Mouse (Mus musculus): ENCODE measurements around the gene Kctd12b.
A peak's percentile ranks its signal among the peaks of the same experiment; 100 is the strongest.
"Not testable (repeated sequence)": the region's sequence is repeated elsewhere in the genome, so short reads cannot be mapped to it uniquely, and the experiment has no call there.

Kctd12b gene

DNA sequence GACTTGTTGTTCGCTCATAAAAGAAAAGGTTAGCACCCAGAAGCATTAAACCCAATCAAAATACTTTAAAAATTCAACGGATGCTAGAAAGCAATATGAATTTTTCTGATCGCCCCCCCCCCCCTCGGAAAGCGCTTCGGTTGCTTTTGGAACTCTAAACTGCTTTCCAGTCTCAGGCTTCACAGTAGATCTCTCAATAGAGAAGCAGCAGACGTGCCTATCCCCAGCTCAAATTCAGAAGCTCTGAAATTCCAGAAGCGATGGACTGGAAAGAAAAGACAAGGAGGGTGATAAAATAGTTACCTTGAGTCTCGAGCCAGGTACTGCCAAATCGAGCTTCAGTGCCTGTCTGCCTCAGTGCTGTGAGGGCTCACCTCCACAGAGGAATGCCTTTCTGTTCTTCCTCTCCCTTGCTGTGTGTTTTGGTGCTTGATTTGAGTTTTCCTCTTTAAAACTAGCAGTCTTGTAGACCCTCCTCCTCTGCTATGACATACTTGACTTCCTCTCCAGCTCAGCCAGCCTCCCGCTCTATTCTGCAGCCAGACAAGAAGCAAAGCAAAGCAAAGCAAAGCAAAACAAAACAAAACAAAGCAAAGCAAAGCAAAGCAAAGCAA, at the start of gene Kctd12b:
TSS of gene Kctd12b (minus strand) at position 610 of the 614 bp plus-strand sequence.
- DNase-seq (ENCODE audit: low spot score in 2 of 2): peak in 1 of 2 experiments; percentile 13

DNA sequence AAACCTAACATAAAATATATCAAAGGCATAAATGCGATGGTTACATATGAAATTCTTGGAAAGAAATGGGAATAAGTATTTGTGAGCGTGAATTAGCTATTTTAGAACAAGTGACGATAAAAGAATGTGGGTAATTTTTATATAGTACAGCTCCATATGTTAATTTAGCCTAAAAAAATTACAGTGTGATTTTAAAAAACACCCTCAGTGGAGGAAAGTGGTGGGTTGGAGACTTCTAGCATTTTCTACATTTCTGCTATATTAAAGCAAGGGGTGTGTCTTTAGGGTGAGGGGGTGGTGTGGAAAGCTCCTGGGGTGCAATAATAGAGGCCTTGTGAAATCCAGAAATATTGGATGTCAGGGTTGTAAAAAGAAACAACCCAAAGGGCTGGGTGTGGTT, 46.3 kb upstream of the Kctd12b start:
- DNase-seq (ENCODE audit: low spot score in 2 of 2): no peak

DNA sequence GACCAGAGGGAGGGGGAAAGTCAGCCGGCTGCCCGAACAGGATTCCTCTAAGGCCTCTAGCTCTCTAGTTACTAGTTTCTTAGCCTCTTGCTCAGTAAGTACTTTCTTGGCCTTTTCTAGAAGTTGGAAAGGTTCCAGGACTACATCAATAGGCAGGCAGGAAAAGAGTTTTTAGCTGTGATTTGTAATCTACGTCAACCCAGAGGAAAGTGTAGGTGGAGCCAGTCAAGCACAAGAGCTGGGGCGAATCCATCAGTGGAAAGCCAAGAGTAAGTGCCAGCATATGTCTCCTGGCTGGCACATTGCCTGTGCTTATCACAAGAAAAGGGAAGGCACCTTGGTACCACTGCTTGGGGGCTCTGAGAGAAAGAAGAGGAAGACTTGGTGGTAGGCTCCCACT, 39.5 kb upstream of the Kctd12b start:
- peak in 1 of 2 experiments; percentile 31 for DNase-seq (ENCODE audit: low spot score in 2 of 2)

DNA sequence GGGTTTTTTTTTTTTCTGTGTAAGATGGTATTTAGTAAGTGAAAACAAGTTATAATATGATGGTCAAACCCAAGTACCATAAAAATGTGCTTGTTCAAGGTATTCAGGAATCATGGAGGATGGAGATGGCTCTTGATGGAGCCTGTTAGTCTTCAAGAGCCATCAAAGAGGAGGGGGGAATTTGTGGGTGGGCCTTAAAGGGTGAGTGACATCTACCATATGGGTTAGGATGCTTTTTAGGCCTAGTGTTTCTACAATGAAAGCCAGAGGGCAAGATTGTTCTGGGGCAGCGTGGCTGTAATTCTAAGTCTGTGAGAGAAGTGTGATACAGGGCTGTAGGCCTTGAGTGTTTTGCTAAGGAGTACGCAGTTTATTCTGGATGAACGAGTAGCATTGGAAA, 28.2 kb upstream of the Kctd12b start:
- peak in 1 of 2 experiments; percentile 29 for DNase-seq (ENCODE audit: low spot score in 2 of 2)

DNA sequence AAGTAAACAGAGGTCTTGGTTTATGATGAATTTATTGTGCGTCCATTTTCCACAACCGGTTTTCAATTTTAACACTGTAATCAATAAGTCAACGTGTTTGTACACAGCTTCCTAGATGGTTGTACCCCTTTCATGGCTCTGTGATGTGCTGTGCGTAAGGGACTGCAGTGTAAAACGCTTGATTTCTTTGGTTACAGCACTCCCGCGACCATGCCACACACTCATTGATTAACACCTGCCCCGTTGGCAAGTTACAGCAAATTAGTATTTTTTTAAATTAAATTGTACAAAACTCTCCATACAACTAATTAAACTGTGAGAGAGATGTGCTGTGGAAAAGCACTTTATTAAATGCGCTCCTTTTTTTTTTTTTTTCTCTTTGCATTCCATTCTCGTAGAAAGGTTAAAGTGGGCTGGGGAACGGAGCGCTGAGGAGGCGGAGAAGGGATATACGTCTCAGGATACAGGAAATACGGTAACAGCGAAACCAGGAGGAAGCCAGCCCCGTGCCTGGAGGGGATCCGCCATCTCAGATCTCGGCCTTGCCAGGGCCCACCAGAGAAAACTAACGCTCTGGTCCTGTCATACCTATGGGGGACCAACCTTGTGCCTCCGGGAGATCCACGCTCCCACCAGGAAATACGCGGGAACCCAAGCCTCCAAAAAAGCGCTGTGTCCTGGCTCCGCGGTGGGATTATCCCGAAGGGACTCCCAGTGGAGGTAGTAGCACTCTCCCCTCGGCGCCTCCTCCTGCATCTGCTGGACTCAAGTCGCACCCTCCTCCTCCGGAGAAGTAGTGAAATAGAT, 27.1 kb upstream of the Kctd12b start, which contains the start of gene Nbdy:
TSS of gene Nbdy (plus strand) at position 481 of the 807 bp plus-strand sequence.
- peak; percentile 74 to 78 for DNase-seq (ENCODE audit: low spot score in 2 of 2)

DNA sequence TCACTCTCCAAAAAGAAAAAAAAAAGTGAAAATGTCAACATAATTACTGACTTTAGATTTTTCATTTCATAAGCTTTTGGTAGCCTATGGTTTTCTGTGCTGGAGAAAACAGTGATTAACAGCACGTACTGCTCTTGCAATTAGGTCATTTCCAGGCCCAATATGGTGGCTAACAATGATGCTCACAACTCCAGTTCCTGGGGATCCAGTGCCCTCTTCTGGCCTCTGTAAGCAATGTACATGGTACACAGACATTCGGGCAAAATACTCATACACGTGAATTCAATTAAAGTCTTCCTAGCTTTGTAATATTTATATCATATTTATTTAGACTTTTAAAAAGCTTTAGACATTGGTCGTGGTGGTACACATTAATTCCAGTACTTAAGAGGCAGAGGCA, 23.4 kb upstream of the Kctd12b start:
- DNase-seq (ENCODE audit: low spot score in 2 of 2): peak in 1 of 2 experiments; percentile 23

DNA sequence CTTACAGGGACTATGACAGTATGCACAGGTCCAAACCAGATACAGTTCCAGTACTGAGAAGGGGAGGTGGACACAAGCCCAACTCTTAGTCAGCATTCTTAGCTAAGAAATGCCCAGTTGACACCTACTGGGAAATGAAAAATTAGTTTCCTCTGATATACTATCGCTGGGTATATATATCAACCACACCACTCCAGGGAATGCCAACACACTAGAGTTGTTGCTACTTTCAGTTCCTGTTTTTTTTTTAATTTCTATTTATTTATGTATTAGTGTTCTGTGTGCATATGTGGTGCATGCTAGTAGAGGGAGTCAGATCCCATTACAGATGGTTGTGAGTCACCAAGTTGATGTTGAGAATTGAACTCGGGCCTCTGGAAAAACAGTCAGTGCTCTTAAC, 20.5 kb upstream of the Kctd12b start:
- no peak for DNase-seq (ENCODE audit: low spot score in 2 of 2)

DNA sequence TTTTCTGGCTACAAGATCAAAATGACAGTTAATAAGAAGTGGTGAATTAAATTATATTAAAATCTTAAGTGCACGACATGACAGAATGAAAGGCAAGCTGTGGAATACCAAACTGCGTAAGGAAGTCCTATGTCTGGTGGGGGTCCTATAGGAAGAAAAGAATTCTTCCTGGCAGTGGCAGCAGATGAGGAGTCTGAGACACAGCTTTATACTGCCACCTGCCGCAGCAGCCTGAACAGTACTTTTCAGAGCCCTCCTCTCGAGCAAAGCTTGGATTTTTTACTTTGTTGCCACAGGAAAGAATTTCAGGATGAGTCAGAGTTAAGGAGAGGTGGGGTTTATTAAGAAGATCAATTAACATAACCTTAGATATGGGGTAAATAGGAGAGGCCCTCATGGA, 11.5 kb upstream of the Kctd12b start:
- DNase-seq (ENCODE audit: low spot score in 2 of 2): peak; percentile 33 to 45

DNA sequence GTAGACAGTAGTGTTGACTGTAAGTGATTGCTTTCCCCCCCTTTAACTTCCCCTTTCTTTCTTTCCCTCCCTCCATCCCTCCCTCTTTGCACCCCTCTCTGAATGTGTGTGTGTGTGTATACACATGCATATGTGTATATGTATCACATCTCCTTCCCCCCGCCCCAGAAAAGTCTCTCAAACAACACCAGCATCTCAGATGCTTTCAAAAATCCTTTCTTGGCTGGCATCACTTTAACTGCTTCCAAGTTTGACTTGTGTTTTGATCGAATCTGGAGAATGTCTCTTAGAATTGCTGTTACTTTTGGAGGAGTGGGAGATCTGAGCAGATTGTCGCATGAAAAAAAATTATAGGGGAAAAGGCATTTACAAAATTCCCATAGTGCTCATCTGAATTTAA, 4.3 kb upstream of the Kctd12b start:
- DNase-seq (ENCODE audit: low spot score in 2 of 2): peak in 1 of 2 experiments; percentile 23

DNA sequence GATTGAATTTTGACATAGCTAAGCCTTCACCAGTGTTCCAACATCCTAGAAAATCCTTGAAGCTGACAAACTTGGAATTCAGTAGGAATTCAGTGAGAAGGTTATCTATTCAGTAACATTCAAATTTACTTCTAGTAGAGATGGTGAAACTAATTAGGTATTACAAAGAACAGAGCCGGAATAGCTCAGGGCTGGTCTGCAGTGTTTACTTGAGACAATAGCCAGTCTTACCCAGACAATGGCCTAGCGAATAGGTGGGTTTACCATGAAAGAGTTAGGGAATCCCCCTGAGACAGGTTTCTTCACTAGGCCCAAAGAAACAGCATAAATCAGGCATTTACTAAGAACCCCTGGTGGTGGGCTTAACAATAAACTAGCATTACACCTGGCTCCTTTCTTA, 28.0 kb downstream of the Kctd12b start:
- not testable (repeated sequence) for DNase-seq (ENCODE audit: low spot score in 2 of 2)

DNA sequence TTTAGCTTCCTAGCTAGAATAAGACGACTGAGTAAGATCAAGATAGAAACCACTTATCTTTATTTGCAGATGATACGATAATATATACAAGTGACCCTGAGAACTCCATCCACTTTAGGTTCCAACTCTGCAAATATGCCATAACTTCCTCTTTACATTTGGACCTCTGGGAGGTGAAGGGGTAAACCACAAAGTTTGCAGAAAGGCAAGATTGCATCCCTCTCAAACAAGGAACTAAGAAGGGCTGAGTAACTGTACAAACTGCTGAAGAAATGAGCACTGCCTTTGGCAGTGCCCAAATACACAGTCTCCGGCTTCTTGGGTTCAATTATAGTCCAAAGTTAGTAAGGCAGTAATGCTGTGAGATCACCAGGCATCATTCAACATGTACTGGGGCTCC, 31.3 kb downstream of the Kctd12b start:
- no peak for DNase-seq (ENCODE audit: low spot score in 2 of 2)

DNA sequence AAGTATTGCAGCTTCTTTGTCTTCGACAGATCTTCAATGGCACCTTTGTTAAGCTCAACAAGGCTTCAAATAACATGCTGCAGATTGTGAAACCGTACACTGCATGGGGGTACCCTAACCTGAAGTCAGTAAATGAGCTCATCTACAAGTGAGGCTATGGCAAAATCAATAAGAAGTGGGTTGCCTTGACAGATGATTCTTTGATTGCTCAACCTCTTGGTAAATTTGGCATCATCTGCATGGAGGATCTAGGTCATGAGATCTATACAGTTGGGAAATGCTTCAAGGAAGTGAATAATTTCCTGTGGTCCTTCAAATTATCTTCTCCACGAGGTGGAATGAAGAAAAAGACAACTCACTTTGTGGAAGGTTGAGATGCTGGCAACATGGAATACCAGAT, 39.2 kb downstream of the Kctd12b start:
- no peak for DNase-seq (ENCODE audit: low spot score in 2 of 2)

DNA sequence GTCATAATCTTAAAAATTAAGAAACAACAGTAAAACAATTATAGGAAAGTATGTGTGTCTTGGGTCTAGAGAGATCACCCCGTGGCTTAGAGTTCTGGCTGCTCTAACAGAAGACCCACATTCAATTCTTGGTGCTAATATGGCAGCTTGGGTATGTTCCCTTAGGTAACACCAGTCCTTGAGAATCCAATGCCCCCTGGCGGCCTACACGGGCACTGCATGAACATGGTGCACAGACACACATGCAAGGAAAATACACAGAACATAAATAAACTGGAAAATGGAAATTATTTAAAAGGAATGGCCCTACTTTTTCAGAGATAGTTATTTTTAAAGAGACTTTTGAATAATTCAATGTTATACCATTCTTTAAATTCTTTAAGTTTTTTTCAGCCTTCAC, 55.6 kb downstream of the Kctd12b start:
- peak in 1 of 2 experiments; percentile 13 for DNase-seq (ENCODE audit: low spot score in 2 of 2)

DNA sequence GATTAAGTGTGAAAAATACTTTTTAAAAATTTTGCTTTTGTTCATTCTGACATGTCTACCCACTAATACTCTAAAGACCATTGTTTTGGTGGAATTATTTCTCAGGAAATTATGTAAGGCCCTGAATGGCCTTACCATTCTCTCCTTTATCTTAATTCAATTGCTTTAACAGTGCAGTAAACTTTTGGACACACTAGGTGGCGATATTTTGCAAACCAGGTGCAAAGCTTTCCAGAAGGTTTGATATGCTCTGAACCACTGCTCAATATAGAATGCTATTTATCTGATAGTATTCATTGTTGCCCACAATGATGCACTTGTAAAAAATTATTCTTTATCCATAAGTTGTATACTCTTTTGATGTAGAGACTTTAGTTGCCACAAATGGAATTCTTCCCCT, 59.9 kb downstream of the Kctd12b start:
- DNase-seq (ENCODE audit: low spot score in 2 of 2): no peak

All from right cerebral cortex, postnatal 10 days (tissue).